Mouse (Mus musculus) stomach, postnatal 0 days (tissue): ENCODE data around the gene Sdhaf1.

Source experiments
- CTCF ChIP-seq: IDR thresholded peaks from 2 replicates; pipeline ENCODE4 v1.5.1; 2016; ENCODE audit warnings: antibody characterized with exemption, low read depth, mild to moderate bottlenecking, moderate library complexity
- EP300 ChIP-seq: optimal IDR thresholded peaks from 2 replicates; pipeline ENCODE3; 2016; ENCODE audit warnings: antibody characterized with exemption

- no peak for TF ChIP-seq CTCF
- TF ChIP-seq EP300: no peak
Measured at GRCm38 (mm10) chr7:30328379-30328778, 4.7 kb upstream of the Sdhaf1 start.
